Mouse (Mus musculus) brain, embryonic 14.5 days (tissue): Measurements from ENCODE around the gene Lsm14a.

Source experiments
- CTCF ChIP-seq: fragments of 200-500 bp; IDR thresholded peaks from 2 replicates; pipeline ENCODE4 v1.5.1; 2012; ENCODE audit warnings: inconsistent platforms, mild to moderate bottlenecking, moderate library complexity, borderline replicate concordance; ENCODE audit not compliant: insufficient read depth, insufficient read length; ENCODE audit errors: extremely low read depth
- POLR2A ChIP-seq: fragments of 200-500 bp; IDR thresholded peaks from 2 replicates; pipeline ENCODE4 v1.6.1; 2012; ENCODE audit warnings: mild to moderate bottlenecking, inconsistent platforms, borderline replicate concordance; ENCODE audit not compliant: poor library complexity, insufficient read depth, insufficient read length, severe bottlenecking; ENCODE audit errors: extremely low read depth

DNA sequence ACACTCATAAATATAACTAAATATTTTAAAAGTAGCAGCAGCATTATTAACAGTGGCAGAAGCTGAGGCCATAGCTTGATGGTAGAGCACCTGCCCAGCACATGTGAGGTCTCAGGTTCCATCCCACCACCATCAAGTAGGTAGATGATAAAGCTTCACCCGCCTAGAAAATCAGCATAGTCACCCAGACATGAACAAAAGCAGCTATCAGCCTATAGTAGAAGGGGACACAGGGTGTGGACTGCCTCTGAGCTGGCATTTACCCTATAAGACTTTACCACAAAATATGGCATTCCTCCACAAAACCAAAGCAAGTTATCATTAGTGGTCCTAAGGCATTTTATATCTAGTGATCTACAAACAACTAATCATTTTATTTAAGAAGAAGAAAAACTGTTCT is 90.5 kb downstream of the Lsm14a start:
- no peak for TF ChIP-seq CTCF
- no peak for TF ChIP-seq POLR2A
